Mouse (Mus musculus) embryonic stem cell, embryonic (primary cell): ENCODE measurements around the gene Hivep3.

ENCODE experiments used
- CTCF ChIA-PET, 4 experiments: fragments of 300-600 bp in 2 of 4; fragments of 350-600 bp in 2 of 4; sonication (Branson Sonifier 250); formaldehyde crosslinking; loops; one replicate each; lab custom pipeline; 2022; ENCODE audit warnings: inconsistent platforms in 2 of 4; lab: Charles Lee
- POLR2A ChIA-PET, 4 experiments: fragments of 300-600 bp in 2 of 4; fragments of 350-600 bp in 2 of 4; sonication (Branson Sonifier 250); formaldehyde crosslinking; loops; one replicate each; lab custom pipeline; 2022; ENCODE audit warnings: antibody characterized with exemption in 4 of 4, inconsistent platforms in 1 of 4; lab: Charles Lee

Gene Hivep3

DNA sequence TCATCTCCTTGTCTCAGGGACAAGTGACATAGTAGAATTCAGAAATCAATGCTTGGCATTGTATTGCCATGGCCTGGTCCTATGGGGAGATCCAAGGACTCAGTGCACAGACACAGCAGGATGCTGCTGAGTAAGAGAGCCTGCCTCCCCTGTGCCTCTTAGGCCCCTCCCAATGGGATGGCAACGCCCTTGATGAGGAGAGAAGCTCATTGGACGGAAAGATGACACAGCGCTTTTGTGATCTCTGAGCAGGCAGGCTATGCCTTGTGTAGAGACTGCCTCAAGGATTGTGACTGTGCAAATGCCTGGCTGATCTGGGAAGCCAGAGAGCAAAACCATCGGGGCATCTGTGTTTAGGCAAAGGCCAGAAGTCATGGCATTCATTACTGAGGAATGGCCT, 16.6 kb downstream of the Hivep3 start:
- ChIA-PET CTCF (interaction anchor here in 3 of 4 experiments (0.5 to 1.0 kb wide), 5 partner anchors 16 to 437 kb away, joined by 3 to 14 read pairs (median 4); partner anchors contain the start of gene Hivep3 (in 1 of the 3)), POLR2A (interaction anchor here in 2 of 4 experiments (0.6 to 1.3 kb wide), 4 partner anchors 9 to 192 kb away, joined by 3 to 5 read pairs (median 4); partner anchors contain the start of gene Hivep3 (in 1 of the 2))

DNA sequence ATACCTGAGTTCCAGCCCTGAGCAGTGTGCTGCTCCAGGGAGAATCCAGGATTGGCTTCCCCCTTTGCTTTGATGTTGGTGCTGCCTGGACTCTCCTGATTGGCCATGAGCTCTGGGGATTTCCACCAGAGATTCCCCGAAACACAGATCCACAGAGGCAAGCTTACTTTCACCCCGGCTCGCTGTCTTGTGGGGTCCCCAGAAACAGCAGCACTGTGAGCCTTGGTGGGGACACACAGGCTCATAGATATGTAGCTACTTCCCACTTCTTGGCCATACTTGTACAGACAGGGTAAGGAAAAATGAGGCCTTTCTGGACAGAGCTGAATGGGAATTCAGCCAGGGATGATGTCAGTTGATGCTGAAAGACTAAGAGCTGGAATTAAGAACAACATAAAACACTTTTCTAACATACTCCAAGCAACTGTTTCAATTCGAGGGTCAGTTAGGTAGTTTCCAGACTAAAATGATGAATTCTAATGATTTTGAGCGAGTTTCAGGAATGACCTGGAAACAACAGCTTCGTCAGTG, 17.2 kb downstream of the Hivep3 start:
- CTCF ChIA-PET, result interaction anchor here in 2 of 4 experiments (0.5 to 1.0 kb wide), 3 partner anchors 17 to 84 kb away, joined by 4 read pairs; partner anchors contain the start of gene Hivep3 (in 1 of the 2)
- POLR2A ChIA-PET, result interaction anchor here in 3 of 4 experiments (0.5 to 1.5 kb wide), 7 partner anchors 8 to 191 kb away, joined by 3 to 5 read pairs (median 3); partner anchors contain the start of gene Hivep3 (in 1 of the 3)

DNA sequence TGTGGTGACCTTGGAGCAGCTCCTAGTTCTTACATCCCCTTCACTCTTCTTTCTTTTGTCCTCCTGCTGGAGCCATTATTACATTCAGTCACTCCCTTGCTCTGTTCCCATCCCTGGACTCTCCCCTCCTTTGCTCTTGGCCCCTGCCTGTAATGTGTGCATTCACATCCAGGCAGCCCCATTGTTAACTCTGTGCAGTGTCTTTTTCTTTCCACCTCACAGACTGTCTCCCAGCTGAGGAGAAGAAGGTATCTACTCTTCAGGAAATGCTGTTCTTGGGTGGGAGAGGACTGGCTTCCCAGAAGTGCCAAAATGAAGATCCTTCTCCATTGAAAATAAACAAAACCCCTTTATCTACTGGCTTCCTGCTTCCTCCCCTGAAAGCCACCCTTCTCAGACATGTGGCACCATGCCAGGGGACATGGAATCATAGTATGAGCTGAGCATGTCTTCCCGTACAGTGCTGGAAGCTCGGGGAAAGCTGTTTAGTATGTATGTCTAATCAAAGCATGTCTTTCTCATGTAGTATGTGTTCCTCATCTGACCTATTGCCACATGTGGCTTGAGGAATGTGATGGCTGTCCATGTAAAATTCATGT, 17.9 kb downstream of the Hivep3 start:
- ChIA-PET CTCF (no interaction called here), POLR2A (interaction anchor here in 2 of 4 experiments (0.5 to 1.5 kb wide), 3 partner anchors 9 to 21 kb away, joined by 3 to 4 read pairs (median 3); no protein-coding TSS in a partner anchor)

DNA sequence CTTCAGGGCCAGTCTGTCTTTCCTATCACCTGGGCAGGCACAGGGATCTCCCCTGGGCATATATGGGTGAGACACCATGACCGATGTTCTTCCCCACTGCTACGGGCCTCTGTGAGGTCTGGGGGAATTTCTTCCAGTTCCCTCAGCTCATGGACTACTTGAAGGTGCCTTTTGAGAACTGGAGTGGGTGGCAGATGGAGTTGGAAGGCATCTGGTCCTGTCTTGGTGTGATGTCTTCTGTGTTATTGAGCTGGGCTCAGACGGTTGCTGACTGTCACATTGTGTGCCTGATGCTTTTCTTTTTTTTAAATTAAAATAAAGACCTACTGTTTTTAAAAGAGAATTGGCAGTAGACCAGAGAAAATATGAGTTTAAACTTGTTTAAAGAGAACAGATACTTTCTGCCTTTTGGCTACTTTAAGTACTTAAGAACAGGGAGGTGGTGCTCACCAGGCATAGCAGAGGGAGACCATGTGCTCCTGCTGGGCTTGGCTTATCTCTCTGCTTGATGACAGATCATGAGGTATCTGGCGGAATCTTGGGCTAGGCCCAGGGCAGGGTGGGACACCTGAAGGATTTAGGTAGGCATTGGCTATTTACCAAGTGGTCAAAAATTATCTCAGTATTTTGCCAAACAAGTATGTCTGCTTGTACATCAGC, 26.1 kb downstream of the Hivep3 start:
- ChIA-PET POLR2A (interaction anchor here in 2 of 4 experiments (0.5 to 1.5 kb wide), 3 partner anchors 9 to 374 kb away, joined by 3 to 4 read pairs (median 3); no protein-coding TSS in a partner anchor), CTCF (no interaction called here)

DNA sequence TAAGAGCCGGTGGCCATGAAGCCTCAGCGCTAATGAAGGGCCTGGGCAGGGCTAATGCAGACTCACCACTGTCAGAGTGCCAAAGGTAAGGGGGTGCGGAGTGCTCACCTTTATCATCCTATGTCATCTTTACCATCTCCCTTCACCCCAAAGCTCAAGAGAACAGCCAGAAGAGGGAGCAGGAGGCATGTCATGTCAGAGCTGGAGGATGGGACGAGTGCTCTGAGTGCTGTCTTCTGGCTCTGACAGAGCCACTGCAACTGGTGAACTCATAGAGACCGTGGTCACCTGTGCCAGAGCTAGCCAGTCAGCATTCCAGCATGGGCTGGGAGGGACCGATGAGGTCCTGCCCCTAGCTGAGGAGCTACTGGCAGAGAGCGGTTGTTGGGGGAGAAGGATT, 27.2 kb downstream of the Hivep3 start:
- CTCF ChIA-PET, result interaction anchor here in 1 of 4 experiments (0.5 kb wide), 1 partner anchor 39 kb away, joined by 5 read pairs; no protein-coding TSS in a partner anchor
- POLR2A ChIA-PET, result interaction anchor here in 1 of 4 experiments (1.1 to 1.7 kb wide), 2 partner anchors 10 to 84 kb away, joined by 3 read pairs; no protein-coding TSS in a partner anchor

DNA sequence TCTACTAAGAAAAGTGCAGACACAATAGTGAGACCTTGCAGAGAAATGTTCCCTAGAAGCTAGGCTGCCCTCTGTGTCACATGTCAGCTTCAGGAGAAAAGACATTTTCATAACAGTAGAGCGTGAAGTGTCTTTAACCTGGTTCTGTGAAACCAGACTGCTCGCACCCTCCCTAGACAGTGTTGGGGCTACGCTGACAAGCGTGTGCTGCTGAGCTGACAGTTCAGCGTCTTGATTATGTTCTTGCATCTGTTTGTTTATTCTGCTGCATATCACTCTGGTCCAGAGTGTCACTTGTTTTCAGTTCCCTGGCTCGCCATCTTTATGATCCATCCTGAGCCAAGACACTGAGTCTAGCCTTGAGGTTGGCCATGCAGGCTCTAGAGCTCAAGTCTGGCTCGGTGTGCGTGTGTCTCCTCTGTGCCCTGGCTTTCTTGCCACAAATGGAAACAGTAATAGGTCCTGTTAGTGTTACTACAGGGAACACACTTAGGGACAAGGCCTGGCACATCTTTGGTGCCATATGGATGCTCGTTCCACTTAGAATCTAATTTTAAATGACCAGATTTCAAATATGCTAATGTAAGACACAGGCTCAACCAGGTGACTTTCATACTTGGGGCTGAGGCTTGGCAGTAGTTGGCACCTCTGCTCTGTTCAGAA, 28.0 kb downstream of the Hivep3 start:
- ChIA-PET CTCF (interaction anchor here in 1 of 4 experiments (0.5 kb wide), 1 partner anchor 40 kb away, joined by 5 read pairs; no protein-coding TSS in a partner anchor), POLR2A (interaction anchor here in 1 of 4 experiments (1.7 kb wide), 1 partner anchor 11 kb away, joined by 3 read pairs; no protein-coding TSS in a partner anchor)

DNA sequence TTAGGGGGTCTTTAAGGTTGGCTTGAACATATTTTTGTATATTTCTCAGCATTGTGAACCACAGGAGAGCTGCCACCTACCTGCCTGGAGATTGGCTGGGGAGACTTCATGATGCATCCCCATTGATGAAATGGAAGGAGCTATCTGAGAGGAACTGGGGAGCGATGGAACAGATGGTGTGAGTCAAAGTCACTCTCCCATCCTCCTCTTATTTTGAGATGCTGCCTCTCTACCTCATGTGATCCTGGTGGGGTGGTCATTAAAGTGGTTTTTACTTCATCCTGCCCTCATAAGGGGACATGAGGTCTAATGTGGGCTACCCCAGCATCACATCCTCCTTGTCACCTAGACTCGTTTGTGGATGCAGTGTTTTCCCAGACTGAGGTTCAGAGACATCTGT, 28.6 kb downstream of the Hivep3 start:
- CTCF ChIA-PET, result no interaction called here
- POLR2A ChIA-PET, result interaction anchor here in 2 of 4 experiments (0.7 to 1.7 kb wide), 2 partner anchors 11 to 74 kb away, joined by 3 read pairs; no protein-coding TSS in a partner anchor

DNA sequence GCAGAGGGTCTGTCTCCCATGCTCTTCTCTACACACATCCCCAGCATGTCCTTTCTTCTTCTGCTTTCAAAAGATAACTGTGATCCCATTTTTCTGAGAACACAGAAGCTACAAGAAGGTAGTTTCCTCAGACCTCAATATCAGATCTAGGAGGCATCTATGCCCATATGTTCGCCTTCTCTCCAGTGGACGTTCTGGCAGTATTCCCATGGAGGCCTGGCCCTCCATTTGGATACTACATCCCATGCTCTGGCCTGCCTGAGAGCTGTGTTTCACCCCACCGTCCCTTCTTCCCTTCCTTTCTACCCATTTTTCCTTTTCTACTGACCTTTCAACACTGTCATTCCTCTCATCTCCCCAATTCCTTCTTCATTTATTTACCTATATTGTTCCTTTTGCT, 34.5 kb downstream of the Hivep3 start:
- CTCF ChIA-PET, result no interaction called here
- POLR2A ChIA-PET, result interaction anchor here in 1 of 4 experiments (0.5 kb wide), 1 partner anchor 12 kb away, joined by 3 read pairs; no protein-coding TSS in a partner anchor

DNA sequence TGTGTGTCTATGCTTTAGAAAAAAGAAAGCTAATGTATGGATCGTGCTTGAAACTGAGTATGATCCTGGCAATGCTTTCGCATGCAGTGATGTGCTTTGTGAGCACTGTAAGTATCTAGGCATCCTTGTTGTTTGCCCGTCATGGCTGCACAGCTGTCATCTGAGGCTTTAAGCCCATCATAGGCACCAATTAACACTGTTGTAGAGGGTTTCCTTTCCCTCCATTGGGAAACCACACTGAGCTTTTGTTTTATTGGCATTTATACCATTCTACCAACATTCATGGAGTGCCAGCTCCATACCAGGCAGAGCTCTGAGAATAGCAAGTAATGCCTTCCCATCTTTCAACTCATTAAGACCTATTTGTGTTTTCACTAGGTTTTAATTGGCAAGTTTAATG, 42.3 kb downstream of the Hivep3 start:
- POLR2A ChIA-PET, result interaction anchor here in 1 of 4 experiments (0.7 kb wide), 1 partner anchor 195 kb away, joined by 3 read pairs; no protein-coding TSS in a partner anchor
- CTCF ChIA-PET, result interaction anchor here in 1 of 4 experiments (0.6 kb wide), 1 partner anchor 68 kb away, joined by 3 read pairs; no protein-coding TSS in a partner anchor

DNA sequence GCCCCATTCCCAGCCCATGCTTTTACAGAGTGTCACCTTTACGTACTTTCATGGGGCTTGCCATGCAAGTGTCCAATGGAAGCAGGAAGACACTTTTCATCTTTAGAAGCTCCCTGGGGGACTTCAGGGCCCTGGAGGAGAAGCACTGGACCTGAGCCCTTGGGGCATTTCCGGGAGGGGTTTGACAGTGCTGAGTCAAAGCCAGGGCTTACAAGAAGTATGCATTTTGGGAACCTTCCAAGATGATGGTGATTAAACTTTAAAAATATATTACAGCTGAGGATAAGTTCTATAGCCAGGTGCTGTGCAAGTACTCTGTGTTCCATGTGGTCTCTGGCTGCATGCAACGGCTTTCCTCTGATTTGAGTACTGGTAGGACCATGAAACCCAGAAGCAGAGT, 43.6 kb downstream of the Hivep3 start:
- POLR2A ChIA-PET, result no interaction called here
- CTCF ChIA-PET, result no interaction called here

DNA sequence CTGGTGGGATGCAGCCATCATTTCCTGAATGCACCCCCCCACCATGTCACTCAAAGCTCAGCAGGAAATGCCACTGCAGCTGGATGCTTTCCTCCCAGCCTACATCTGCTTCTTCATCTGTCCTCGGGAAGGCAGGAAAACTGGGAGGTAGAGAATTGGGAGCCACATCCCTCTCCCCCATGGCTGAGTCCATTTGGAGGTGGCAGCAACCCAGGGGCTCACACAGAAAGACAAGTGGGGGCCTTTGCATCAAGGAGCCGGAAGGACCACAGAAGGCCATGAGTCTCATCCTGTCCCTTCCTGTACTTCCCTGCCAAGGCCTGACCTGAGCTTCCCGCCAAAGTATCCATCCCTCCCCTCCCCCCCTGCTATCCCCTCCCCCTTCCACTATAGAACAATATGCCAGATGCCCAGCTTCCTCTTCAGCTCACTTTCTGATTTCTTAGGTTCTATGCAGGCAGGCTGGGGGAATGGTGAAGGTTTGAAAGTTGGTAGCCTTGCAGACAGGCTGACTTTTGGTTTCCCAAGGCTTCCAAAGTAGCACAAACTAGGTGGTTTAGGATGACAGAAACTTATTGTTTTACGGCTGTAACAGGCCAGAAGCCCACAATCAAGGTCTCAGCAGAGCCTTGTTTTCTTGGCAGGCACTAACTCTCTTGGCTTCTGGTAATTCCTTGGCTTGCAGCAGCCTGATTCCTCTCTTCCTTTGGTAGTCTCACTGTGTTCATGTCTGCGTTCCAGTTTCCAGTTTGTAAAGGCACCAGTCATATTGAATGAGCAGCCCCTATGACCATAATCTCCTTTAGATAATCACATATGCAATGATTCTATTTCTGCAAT, 46.2 kb downstream of the Hivep3 start:
- ChIA-PET POLR2A (no interaction called here), CTCF (no interaction called here)

DNA sequence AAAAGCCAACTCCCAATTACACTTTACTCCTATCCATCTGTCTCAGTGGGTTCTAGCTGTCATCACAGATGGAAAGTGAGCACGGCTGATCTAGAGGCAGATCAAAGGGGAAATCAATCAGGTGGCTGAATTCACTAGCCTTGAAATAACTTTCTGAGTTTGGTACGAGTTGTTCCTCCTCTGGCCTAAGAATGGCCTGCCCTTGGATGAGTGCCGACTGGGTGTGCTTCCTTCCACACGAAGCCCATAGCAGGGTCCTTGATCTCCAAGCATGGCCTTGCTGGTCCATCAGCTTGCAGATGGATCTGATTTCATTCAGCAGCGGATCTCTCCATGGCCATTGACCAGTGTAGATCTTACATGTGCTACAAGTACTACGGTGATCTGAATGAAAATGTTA, 47.3 kb downstream of the Hivep3 start:
- CTCF ChIA-PET, result no interaction called here

DNA sequence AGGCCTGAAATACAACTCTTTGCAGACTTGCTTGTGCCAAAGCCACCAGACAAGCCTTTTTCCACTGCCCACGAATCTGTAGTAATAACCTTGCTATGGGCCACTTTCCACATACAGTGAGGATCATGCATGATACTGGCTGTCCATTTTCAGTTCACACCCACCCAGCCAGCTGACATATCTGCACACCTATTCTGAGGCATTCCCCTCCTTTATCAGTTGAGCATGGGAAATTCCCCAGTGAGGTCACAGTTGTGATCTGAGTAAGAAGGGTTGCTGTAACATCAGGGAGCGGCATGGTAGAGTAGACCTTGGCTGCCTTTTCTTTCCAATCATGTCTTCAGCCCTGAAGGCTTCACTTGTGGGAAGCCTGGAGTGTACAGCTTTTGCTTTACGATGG, 51.4 kb downstream of the Hivep3 start:
- CTCF ChIA-PET, result no interaction called here
- POLR2A ChIA-PET, result no interaction called here

More for the DNA sequence above, 47.3 kb downstream of the Hivep3 start:
- POLR2A ChIA-PET, result no interaction called here

DNA sequence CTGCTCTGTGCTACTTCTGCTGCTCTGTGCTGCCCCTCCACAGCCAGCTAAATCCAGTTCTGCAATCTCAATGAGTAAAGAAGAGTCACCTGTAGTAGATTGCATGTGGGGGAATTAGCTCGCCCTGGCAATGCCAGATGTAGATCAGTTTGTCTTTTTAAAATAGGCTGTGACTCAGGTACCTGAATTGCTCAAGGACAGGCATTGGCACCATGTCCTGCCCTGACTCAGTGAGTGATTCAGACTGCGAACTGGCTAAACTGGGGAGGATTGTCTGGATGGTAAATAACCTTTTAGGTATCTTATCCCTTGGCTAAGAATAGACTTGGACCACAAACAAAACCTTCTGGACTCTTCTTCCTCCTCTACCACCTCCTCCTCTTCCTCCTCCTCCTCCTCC, 52.7 kb downstream of the Hivep3 start:
- POLR2A ChIA-PET, result no interaction called here
- CTCF ChIA-PET, result interaction anchor here in 1 of 4 experiments (0.6 kb wide), 1 partner anchor 318 kb away, joined by 3 read pairs; no protein-coding TSS in a partner anchor

DNA sequence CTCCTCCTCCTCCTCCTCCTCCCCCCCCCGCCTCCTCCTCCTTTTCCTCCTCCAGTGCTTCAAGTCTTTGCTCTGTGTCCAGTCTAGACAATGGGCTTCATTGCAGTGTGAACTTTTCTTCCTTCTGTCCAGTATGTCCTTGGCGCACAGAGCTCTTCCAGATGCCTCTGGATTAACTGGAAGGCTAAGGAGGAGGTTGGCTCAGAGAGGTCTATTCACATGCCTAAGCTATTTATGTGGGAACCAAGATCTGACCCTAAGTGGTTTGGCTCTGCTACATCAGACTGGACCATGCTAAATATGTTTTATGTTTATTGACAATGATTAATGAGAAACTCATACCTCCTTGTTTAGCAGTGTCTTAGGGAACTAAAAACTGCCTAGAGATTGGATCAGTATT, 53.1 kb downstream of the Hivep3 start:
- POLR2A ChIA-PET, result no interaction called here
- CTCF ChIA-PET, result interaction anchor here in 1 of 4 experiments (0.6 kb wide), 1 partner anchor 318 kb away, joined by 3 read pairs; no protein-coding TSS in a partner anchor

DNA sequence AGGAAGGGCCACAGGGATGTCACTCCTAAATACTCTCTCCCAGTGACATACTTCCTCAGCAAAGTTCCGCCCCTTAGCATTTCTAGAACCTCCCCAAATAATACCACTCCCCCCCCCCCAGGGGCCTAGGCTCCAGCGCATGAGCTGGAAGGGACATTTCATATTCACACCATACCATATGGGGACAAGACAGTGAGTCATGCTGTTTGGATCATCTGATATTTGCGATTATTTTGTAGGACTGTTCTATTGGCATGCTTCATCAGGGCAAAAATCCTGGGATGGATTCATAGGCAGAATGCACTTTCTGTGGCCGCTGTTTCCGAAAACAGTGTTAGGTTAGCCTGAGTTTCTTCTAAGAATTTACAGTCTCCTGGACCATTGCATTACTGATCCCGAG, 55.2 kb downstream of the Hivep3 start:
- POLR2A ChIA-PET, result interaction anchor here in 1 of 4 experiments (1.0 kb wide), 1 partner anchor 24 kb away, joined by 3 read pairs; no protein-coding TSS in a partner anchor
- CTCF ChIA-PET, result interaction anchor here in 2 of 4 experiments (0.7 to 1.1 kb wide), 2 partner anchors 22 to 341 kb away, joined by 3 to 6 read pairs; no protein-coding TSS in a partner anchor

DNA sequence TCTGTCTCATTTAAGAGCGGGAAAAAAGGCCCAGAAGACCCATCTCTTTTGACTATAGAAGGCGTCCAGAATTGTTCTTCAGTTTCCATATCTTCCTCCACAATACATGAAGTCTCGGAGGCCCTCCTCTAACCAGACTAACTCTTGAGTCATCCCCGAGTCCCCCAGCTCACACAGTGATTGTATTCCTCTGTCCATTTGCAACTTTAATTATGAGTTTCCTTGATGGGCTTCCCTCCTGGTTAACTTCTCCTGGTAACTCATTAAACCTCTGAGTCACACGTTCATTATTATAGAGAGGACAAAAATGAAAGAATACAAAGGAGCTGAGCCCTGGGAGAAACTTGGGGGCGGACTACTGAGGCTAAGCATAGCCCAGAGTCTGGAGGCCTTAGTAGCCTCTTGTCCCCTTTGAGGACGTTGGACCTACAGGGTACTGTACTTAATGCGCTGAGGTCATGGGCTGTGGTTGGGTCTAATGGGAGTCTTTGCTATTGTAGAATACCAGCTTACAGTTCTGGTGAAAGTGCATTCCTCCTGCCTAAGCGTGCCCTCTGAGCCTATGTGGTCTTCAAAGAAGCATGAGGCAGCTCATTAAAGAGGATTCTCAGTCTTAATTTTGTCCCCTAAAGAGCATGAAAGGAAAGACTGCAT, 56.0 kb downstream of the Hivep3 start:
- CTCF ChIA-PET, result no interaction called here

More for the DNA sequence above, 56.0 kb downstream of the Hivep3 start:
- POLR2A ChIA-PET, result interaction anchor here in 2 of 4 experiments (0.6 to 1.0 kb wide), 2 partner anchors 23 to 412 kb away, joined by 3 read pairs; no protein-coding TSS in a partner anchor
